Mouse (Mus musculus) layer of hippocampus, adult 6 months (tissue): Measurements from ENCODE around the gene Cxcl17. TPM values are rescaled to one million over a fixed set of nuclear protein-coding genes. Genes with fewer than 3 reads are reported as not detected.

Source experiments
- long read RNA-seq, 2 experiments: library from polyadenylated mRNA; unstranded; transcript quantifications; one replicate each; pipeline ENCODE4 v2.0.0; 2019 to 2020
- polyA plus RNA-seq: library from polyadenylated mRNA; unstranded; fragments of <200 nt; fragmentation: Nextera tagmentation; gene quantifications from 2 replicates; pipeline ENCODE4 v1.2.3, GENCODE M21; 2021

The Cxcl17 gene
- polyA plus RNA-seq: not detected in 2 replicates
- long read RNA-seq, experiment 1: 0 reads
- long read RNA-seq, experiment 2: 0 reads

DNA sequence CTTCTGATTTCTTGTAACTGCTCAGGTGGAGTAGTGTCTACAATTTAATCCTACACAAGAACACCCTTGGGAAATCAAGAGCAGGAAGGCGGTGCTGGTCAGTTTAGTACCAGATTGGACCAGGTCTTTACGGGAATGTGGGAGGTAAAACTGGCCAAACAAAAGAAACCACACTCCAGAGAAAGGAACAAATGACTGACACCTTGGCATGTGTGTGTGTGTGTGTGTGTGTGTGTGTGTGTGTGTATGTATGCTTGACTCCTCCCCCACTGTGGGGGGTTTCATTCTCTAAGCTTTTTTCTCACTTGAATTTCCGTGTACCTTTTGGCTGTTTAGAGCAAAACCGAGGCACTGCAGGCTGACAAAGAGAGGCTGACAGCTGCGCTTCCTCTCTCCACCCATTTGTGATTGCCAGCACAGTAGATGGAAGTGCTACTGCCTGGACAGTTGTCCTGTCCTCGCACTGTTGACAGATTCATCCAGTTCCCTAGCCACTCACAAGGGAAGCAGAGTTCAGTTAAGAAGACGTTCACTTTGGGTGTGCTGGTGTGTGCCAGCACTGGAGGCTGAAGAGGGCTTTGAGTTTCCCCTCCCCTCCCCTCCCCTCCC, at the start of gene Cxcl17:
TSS of gene Cxcl17 (minus strand) at position 54 of the 609 bp plus-strand sequence.

DNA sequence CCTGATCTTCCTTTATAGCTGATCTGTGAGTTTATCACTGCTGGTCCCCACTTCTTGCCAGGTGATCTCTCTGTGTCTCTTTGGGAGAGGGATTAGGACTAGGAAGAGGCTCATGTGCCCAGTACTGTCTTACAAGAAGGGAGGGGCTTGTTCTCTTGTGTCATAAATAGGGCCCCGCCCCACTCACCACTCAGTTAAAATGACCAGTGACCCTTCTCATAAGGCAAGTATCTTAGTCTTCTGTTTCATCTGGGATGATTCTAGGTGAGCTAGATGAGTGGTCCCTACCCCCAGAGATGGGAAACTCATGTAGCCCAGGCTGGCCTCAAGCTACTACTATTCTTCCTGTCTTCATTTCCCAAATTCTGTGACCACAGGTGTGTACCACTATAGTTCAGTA, 14.1 kb downstream of the Cxcl17 start, which contains the start of gene Lipe:
TSS of gene Lipe (minus strand) at position 101 of the 400 bp plus-strand sequence.

GRCm38 (mm10) chr7:25369058-25369749, 43.5 kb downstream of the Cxcl17 start, which contains the start of gene Cnfn:
Gene Cnfn, minus strand, starts transcription at chr7:25369724.

Other genes starting within 250 kb of the Cxcl17 start
- 0.82 and 0.90 TPM in 2 replicates for gene Pou2f2, start 233.2 kb downstream of the Cxcl17 start, polyA plus RNA-seq
- 12.5 and 13.0 TPM in 2 replicates for gene Dedd2, start 192.3 kb downstream of the Cxcl17 start, polyA plus RNA-seq
- 0.44 and 0.52 TPM in 2 replicates for gene Zfp526, start 191.5 kb downstream of the Cxcl17 start, polyA plus RNA-seq
- 10.0 and 12.5 TPM in 2 replicates for gene Gsk3a, start 175.0 kb downstream of the Cxcl17 start, polyA plus RNA-seq
- gene Erf, start 162.1 kb downstream of the Cxcl17 start, polyA plus RNA-seq: 3.8 and 5.9 TPM in 2 replicates
- 29.7 and 30.9 TPM in 2 replicates for gene Cic, start 145.2 kb downstream of the Cxcl17 start, polyA plus RNA-seq
- 41.6 and 50.0 TPM in 2 replicates for gene Pafah1b3, start 114.9 kb downstream of the Cxcl17 start, polyA plus RNA-seq
- 0.15 TPM in 1 of 2 replicates, not detected in the other for gene Prr19, start 111.5 kb downstream of the Cxcl17 start, polyA plus RNA-seq
- gene Tmem145, start 106.8 kb downstream of the Cxcl17 start, polyA plus RNA-seq: 6.3 and 8.2 TPM in 2 replicates
- 6.5 and 6.8 TPM in 2 replicates for gene Megf8, start 95.7 kb downstream of the Cxcl17 start, polyA plus RNA-seq
- gene Cnfn, start 43.2 kb downstream of the Cxcl17 start, polyA plus RNA-seq: 0.21 TPM in 1 of 2 replicates, not detected in the other
- 5.1 and 5.6 TPM in 2 replicates for gene Lipe, start 14.2 kb downstream of the Cxcl17 start, polyA plus RNA-seq
- 3.6 and 4.8 TPM in 2 replicates for gene Ceacam1, start 64.7 kb upstream of the Cxcl17 start, polyA plus RNA-seq
- 0.15 and 0.44 TPM in 2 replicates for gene Ceacam2, start 127.0 kb upstream of the Cxcl17 start, polyA plus RNA-seq
- 0.26 TPM in 1 of 2 replicates, not detected in the other for gene Erich4, start 203.0 kb upstream of the Cxcl17 start, polyA plus RNA-seq
- 42.7 and 50.0 TPM in 2 replicates for gene Dmac2, start 206.5 kb upstream of the Cxcl17 start, polyA plus RNA-seq
- 0.19 and 0.45 TPM in 2 replicates for gene B3gnt8, start 213.8 kb upstream of the Cxcl17 start, polyA plus RNA-seq
- gene Bckdha, start 246.1 kb upstream of the Cxcl17 start, polyA plus RNA-seq: 30.5 TPM in 2 replicates
- gene Exosc5, start 246.3 kb upstream of the Cxcl17 start, polyA plus RNA-seq: 38.7 and 38.9 TPM in 2 replicates